Mouse (Mus musculus) liver, postnatal 0 days (tissue): ENCODE measurements around the gene Enox2.

Source experiments
- CTCF ChIP-seq: sonication (generic); IDR thresholded peaks from 2 replicates; pipeline ENCODE4 v1.5.1; 2016; ENCODE audit warnings: antibody characterized with exemption, low read depth
- EP300 ChIP-seq: IDR thresholded peaks from 2 replicates; pipeline ENCODE4 v1.6.1; 2016; ENCODE audit warnings: antibody characterized with exemption, low read depth, mild to moderate bottlenecking

DNA sequence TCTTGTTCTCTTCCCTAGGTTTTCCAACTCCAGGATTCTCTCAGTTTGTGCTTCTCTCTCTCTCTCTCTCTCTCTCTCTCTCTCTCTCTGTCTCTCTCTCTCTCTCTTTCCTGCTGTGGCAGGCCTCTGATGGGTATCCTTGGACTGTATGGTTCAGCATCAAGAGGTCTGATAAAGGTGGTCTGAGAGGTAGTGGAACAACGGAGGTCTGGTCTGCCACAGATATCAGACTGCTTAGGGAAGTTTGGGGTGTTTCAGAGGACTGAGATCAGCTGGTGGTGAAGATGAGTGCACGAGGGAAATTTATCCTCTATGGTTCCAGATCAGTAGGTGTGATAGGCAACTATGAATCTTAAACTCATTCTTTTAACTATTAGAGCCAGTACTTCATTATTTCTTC lies 303.6 kb downstream of the Enox2 start:
- no peak for TF ChIP-seq CTCF
- TF ChIP-seq EP300 = no peak
